Mouse (Mus musculus): Measurements from ENCODE around the gene Psmc5. TPM values are rescaled to one million over a fixed set of nuclear protein-coding genes. Genes with fewer than 3 reads are reported as not detected.

Gene Psmc5
- polyA plus RNA-seq, 1 experiment from 2014 or later, result 217 TPM

GRCm38 (mm10) chr11:106307432-106307831, 51.5 kb downstream of the Psmc5 start:
- H3K4me2 ChIP-seq (ENCODE audit: low read depth, low read length), result no peak overlapping the region
- H3K4me1 ChIP-seq (ENCODE audit: control insufficient read depth, insufficient read depth, low read length), result no peaks in the 10 kb centered on the region
- 51% methylated on average over 5 of the region's 5 CpGs for WGBS

DNA sequence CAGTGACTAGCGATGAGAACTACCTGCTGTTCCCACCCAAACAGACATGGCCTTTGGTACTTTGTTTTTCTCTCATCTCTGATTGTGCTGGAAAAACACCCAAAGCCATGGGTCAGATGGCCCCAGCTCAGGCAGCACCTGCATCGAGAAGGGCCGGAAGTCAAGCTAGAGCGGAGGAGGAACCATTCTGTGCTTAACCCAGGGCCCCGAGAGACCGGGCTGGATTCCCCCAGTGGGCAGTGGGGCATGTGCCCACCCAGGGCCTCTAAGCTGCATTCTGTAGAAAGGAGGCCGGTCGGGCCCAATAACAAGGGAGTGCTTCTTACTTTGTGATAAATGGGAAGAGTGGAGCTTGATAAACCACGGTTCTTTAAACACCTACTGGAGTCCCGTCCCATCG, 52.2 kb downstream of the Psmc5 start:
- no peak overlapping the region for H3K4me2 ChIP-seq (ENCODE audit: low read depth, low read length)
- H3K36me3 ChIP-seq (ENCODE audit: control insufficient read depth, insufficient read depth), result no peaks in the 10 kb centered on the region
- no peak overlapping the region for H3K9ac ChIP-seq (ENCODE audit: low read length)
- WGBS, result 76% methylated on average over 11 of the region's 11 CpGs
- no peak overlapping the region for H3K27ac ChIP-seq (ENCODE audit: low read length)
- H3K27me3 ChIP-seq (ENCODE audit: control insufficient read depth, insufficient read depth, low read length), result no peaks in the 10 kb centered on the region
- ATAC-seq (replicated peaks; ENCODE audit: extremely low read depth, insufficient read depth, low FRiP score), result no peak
- H3K4me1 ChIP-seq (ENCODE audit: control insufficient read depth, insufficient read depth, low read length), result no peaks in the 10 kb centered on the region
- H3K4me3 ChIP-seq (ENCODE audit: low read length), result no peak overlapping the region
- no peaks in the 10 kb centered on the region for H3K9me3 ChIP-seq (replicated peaks; ENCODE audit: control insufficient read depth, low read length)

More at GRCm38 (mm10) chr11:106307432-106307831, 51.5 kb downstream of the Psmc5 start:
- no peaks in the 10 kb centered on the region for H3K9me3 ChIP-seq (replicated peaks; ENCODE audit: control insufficient read depth, low read length)
- no peaks in the 10 kb centered on the region for H3K36me3 ChIP-seq (ENCODE audit: control insufficient read depth, insufficient read depth)
- no peak for ATAC-seq (replicated peaks; ENCODE audit: extremely low read depth, insufficient read depth, low FRiP score)
- no peak overlapping the region for H3K9ac ChIP-seq (ENCODE audit: low read length)
- no peaks in the 10 kb centered on the region for H3K27me3 ChIP-seq (ENCODE audit: control insufficient read depth, insufficient read depth, low read length)
- H3K4me3 ChIP-seq (ENCODE audit: low read length), result no peak overlapping the region
- no peak overlapping the region for H3K27ac ChIP-seq (ENCODE audit: low read length)

DNA sequence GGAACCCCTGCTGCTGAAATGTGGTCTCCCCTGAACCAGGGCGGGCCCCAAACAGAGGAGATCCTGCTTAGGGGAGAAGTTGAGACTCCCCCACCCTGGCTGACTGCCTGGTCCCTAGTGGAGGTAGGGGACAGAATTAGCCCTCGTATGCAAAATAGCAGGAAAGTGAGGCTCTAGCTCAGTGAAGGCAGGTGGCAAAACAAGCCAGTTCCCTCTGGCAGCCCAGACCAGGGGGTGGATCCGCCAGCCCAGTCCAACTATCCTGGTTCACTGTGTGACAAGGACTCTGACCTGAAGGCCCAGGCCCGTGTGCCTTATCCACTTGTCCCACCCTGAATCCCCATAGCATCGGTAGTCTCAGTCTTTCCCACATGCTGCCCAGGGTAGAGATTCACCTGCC, 54.2 kb downstream of the Psmc5 start:
- no peak overlapping the region for H3K27ac ChIP-seq (ENCODE audit: low read length)
- no peaks in the 10 kb centered on the region for H3K4me1 ChIP-seq (ENCODE audit: control insufficient read depth, insufficient read depth, low read length)
- H3K4me2 ChIP-seq (ENCODE audit: low read depth, low read length), result no peak overlapping the region
- H3K27me3 ChIP-seq (ENCODE audit: control insufficient read depth, insufficient read depth, low read length), result no peaks in the 10 kb centered on the region
- H3K9ac ChIP-seq (ENCODE audit: low read length), result no peak overlapping the region
- no peaks in the 10 kb centered on the region for H3K9me3 ChIP-seq (replicated peaks; ENCODE audit: control insufficient read depth, low read length)
- H3K36me3 ChIP-seq (ENCODE audit: control insufficient read depth, insufficient read depth), result no peaks in the 10 kb centered on the region
- no peak for ATAC-seq (replicated peaks; ENCODE audit: extremely low read depth, insufficient read depth, low FRiP score)
- H3K4me3 ChIP-seq (ENCODE audit: low read length), result no peak overlapping the region
- WGBS, result 71% methylated on average over 5 of the region's 5 CpGs

Other genes with a start within 250 kb of the Psmc5 start
- 0.35 and 0.46 TPM in 2 replicates for gene Kcnh6, start 248.0 kb upstream of the Psmc5 start, polyA plus RNA-seq (2015; fragmentation: Nextera tagmentation; extraction: Ambion mirVana)
- gene Dcaf7, start 219.3 kb upstream of the Psmc5 start, polyA plus RNA-seq (2015; fragmentation: Nextera tagmentation; extraction: Ambion mirVana), result 44.6 and 47.2 TPM in 2 replicates
- gene Taco1, start 190.1 kb upstream of the Psmc5 start, polyA plus RNA-seq (2015; fragmentation: Nextera tagmentation; extraction: Ambion mirVana), result 13.0 and 15.6 TPM in 2 replicates
- 17.6 and 21.7 TPM in 2 replicates for gene Map3k3, start 171.5 kb upstream of the Psmc5 start, polyA plus RNA-seq (2015; fragmentation: Nextera tagmentation; extraction: Ambion mirVana)
- gene Gm10840, start 95.3 kb upstream of the Psmc5 start, polyA plus RNA-seq (2015; fragmentation: Nextera tagmentation; extraction: Ambion mirVana), result not detected in 2 replicates
- gene Limd2, start 95.3 kb upstream of the Psmc5 start, polyA plus RNA-seq (2015; fragmentation: Nextera tagmentation; extraction: Ambion mirVana), result 95.5 and 107 TPM in 2 replicates
- 17.5 and 21.9 TPM in 2 replicates for gene Strada, start 54.0 kb upstream of the Psmc5 start, polyA plus RNA-seq (2015; fragmentation: Nextera tagmentation; extraction: Ambion mirVana)
- gene Ccdc47, start 39.8 kb upstream of the Psmc5 start, polyA plus RNA-seq (2015; fragmentation: Nextera tagmentation; extraction: Ambion mirVana), result 101 and 110 TPM in 2 replicates
- gene Ddx42, start 39.2 kb upstream of the Psmc5 start, polyA plus RNA-seq (2015; fragmentation: Nextera tagmentation; extraction: Ambion mirVana), result 46.5 and 47.2 TPM in 2 replicates
- 34.0 and 38.7 TPM in 2 replicates for gene Ftsj3, start 75 bp upstream of the Psmc5 start, polyA plus RNA-seq (2015; fragmentation: Nextera tagmentation; extraction: Ambion mirVana)
- 27.0 and 27.1 TPM in 2 replicates for gene Smarcd2, start 16.8 kb downstream of the Psmc5 start, polyA plus RNA-seq (2015; fragmentation: Nextera tagmentation; extraction: Ambion mirVana)
- gene Tcam1, start 20.5 kb downstream of the Psmc5 start, polyA plus RNA-seq (2015; fragmentation: Nextera tagmentation; extraction: Ambion mirVana), result 0.05 and 0.07 TPM in 2 replicates
- not detected in 2 replicates for gene Gh, start 45.7 kb downstream of the Psmc5 start, polyA plus RNA-seq (2015; fragmentation: Nextera tagmentation; extraction: Ambion mirVana)
- gene Cd79b, start 58.6 kb downstream of the Psmc5 start, polyA plus RNA-seq (2015; fragmentation: Nextera tagmentation; extraction: Ambion mirVana), result 3.5 and 3.6 TPM in 2 replicates
- gene Scn4a, start 97.1 kb downstream of the Psmc5 start, polyA plus RNA-seq (2015; fragmentation: Nextera tagmentation; extraction: Ambion mirVana), result 0.09 and 0.36 TPM in 2 replicates
- gene Prr29, start 109.3 kb downstream of the Psmc5 start, polyA plus RNA-seq (2015; fragmentation: Nextera tagmentation; extraction: Ambion mirVana), result 1.00 and 1.0 TPM in 2 replicates
- gene Icam2, start 131.9 kb downstream of the Psmc5 start, polyA plus RNA-seq (2015; fragmentation: Nextera tagmentation; extraction: Ambion mirVana), result 107 and 109 TPM in 2 replicates
- 4.7 and 5.3 TPM in 2 replicates for gene Ern1, start 231.7 kb downstream of the Psmc5 start, polyA plus RNA-seq (2015; fragmentation: Nextera tagmentation; extraction: Ambion mirVana)